Mouse (Mus musculus): ENCODE results near the gene Ccdc141. TPM values are rescaled to one million over a fixed set of nuclear protein-coding genes. Genes with fewer than 3 reads are reported as not detected.

The Ccdc141 gene
- polyA plus RNA-seq, 1 experiment from 2014 or later: 4.3 TPM

GRCm38 (mm10) chr2:77138879-77139278, 31.6 kb downstream of the Ccdc141 start:
- Histone ChIP-seq H3K4me3 (ENCODE audit: low read depth, low read length) (no peak overlapping the region), H3K9ac (ENCODE audit: low read length) (no peak overlapping the region), H3K4me2 (ENCODE audit: low read length) (no peak overlapping the region), H3K27me3 (replicated peaks; ENCODE audit: control insufficient read depth, insufficient read depth, low read length) (no peaks in the 10 kb centered on the region), H3K4me1 (ENCODE audit: control insufficient read depth, insufficient read depth, low read length) (no peaks in the 10 kb centered on the region), H3K36me3 (ENCODE audit: control insufficient read depth, insufficient read depth, low read length) (no peaks in the 10 kb centered on the region), H3K9me3 (replicated peaks; ENCODE audit: control insufficient read depth, low read length) (no peaks in the 10 kb centered on the region), H3K27ac (ENCODE audit: low read depth, low read length) (no peak overlapping the region)
- WGBS: 91% methylated on average over 6 of the region's 6 CpGs
- ATAC-seq (no peak), DNase-seq (ENCODE audit: low spot score) (no peak)

- Histone ChIP-seq H3K4me3 (ENCODE audit: low read depth, low read length) (no peak overlapping the region), H3K27ac (ENCODE audit: low read depth, low read length) (no peak overlapping the region), H3K4me2 (ENCODE audit: low read length) (no peak overlapping the region), H3K9ac (ENCODE audit: low read length) (no peak overlapping the region), H3K36me3 (ENCODE audit: control insufficient read depth, insufficient read depth, low read length) (no peaks in the 10 kb centered on the region), H3K27me3 (replicated peaks; ENCODE audit: control insufficient read depth, insufficient read depth, low read length) (no peaks in the 10 kb centered on the region), H3K4me1 (ENCODE audit: control insufficient read depth, insufficient read depth, low read length) (no peaks in the 10 kb centered on the region), H3K9me3 (replicated peaks; ENCODE audit: control insufficient read depth, low read length) (no peaks in the 10 kb centered on the region)
- ATAC-seq: no peak
- no peak for DNase-seq (ENCODE audit: low spot score)
- WGBS: 77% methylated on average over 1 of the region's 1 CpGs
Measured at GRCm38 (mm10) chr2:77134906-77135305, 35.5 kb downstream of the Ccdc141 start.

GRCm38 (mm10) chr2:77133407-77133806, 37.0 kb downstream of the Ccdc141 start:
- ATAC-seq: no peak
- H3K4me3 ChIP-seq (ENCODE audit: low read depth, low read length): no peak overlapping the region
- no peaks in the 10 kb centered on the region for H3K27me3 ChIP-seq (replicated peaks; ENCODE audit: control insufficient read depth, insufficient read depth, low read length)
- H3K27ac ChIP-seq (ENCODE audit: low read depth, low read length): no peak overlapping the region
- no peak overlapping the region for H3K4me2 ChIP-seq (ENCODE audit: low read length)
- no peaks in the 10 kb centered on the region for H3K4me1 ChIP-seq (ENCODE audit: control insufficient read depth, insufficient read depth, low read length)
- no peak overlapping the region for H3K9ac ChIP-seq (ENCODE audit: low read length)
- no peaks in the 10 kb centered on the region for H3K36me3 ChIP-seq (ENCODE audit: control insufficient read depth, insufficient read depth, low read length)
- DNase-seq (ENCODE audit: low spot score): no peak
- 95% methylated on average over 1 of the region's 1 CpGs for WGBS
- H3K9me3 ChIP-seq (replicated peaks; ENCODE audit: control insufficient read depth, low read length): no peaks in the 10 kb centered on the region

GRCm38 (mm10) chr2:77126939-77127338, 43.5 kb downstream of the Ccdc141 start:
- DNase-seq (ENCODE audit: low spot score) (peak; percentile 45), ATAC-seq (no peak)
- Histone ChIP-seq H3K4me2 (ENCODE audit: low read length) (no peak overlapping the region), H3K4me3 (ENCODE audit: low read depth, low read length) (no peak overlapping the region), H3K4me1 (ENCODE audit: control insufficient read depth, insufficient read depth, low read length) (no peaks in the 10 kb centered on the region), H3K27ac (ENCODE audit: low read depth, low read length) (no peak overlapping the region), H3K9me3 (replicated peaks; ENCODE audit: control insufficient read depth, low read length) (no peaks in the 10 kb centered on the region), H3K36me3 (ENCODE audit: control insufficient read depth, insufficient read depth, low read length) (no peaks in the 10 kb centered on the region), H3K9ac (ENCODE audit: low read length) (no peak overlapping the region), H3K27me3 (replicated peaks; ENCODE audit: control insufficient read depth, insufficient read depth, low read length) (no peaks in the 10 kb centered on the region)
- WGBS: 88% methylated on average over 1 of the region's 1 CpGs

GRCm38 (mm10) chr2:77118102-77118501, 52.3 kb downstream of the Ccdc141 start:
- Histone ChIP-seq H3K4me1 (ENCODE audit: control insufficient read depth, insufficient read depth, low read length) (peaks cover 7% of the 10 kb centered on the region), H3K4me2 (ENCODE audit: low read length) (no peak overlapping the region), H3K9ac (ENCODE audit: low read length) (no peak overlapping the region), H3K27ac (ENCODE audit: low read depth, low read length) (no peak overlapping the region), H3K27me3 (replicated peaks; ENCODE audit: control insufficient read depth, insufficient read depth, low read length) (no peaks in the 10 kb centered on the region), H3K36me3 (ENCODE audit: control insufficient read depth, insufficient read depth, low read length) (no peaks in the 10 kb centered on the region), H3K4me3 (ENCODE audit: low read depth, low read length) (no peak overlapping the region), H3K9me3 (replicated peaks; ENCODE audit: control insufficient read depth, low read length) (no peaks in the 10 kb centered on the region)
- 75% methylated on average over 6 of the region's 6 CpGs for WGBS
- no peak for DNase-seq (ENCODE audit: low spot score)
- no peak for ATAC-seq

- DNase-seq (ENCODE audit: low spot score): no peak
- H3K27ac ChIP-seq (ENCODE audit: low read depth, low read length): no peak overlapping the region
- no peak for ATAC-seq
- no peak overlapping the region for H3K9ac ChIP-seq (ENCODE audit: low read length)
- no peaks in the 10 kb centered on the region for H3K36me3 ChIP-seq (ENCODE audit: control insufficient read depth, insufficient read depth, low read length)
- no peaks in the 10 kb centered on the region for H3K9me3 ChIP-seq (replicated peaks; ENCODE audit: control insufficient read depth, low read length)
- H3K27me3 ChIP-seq (replicated peaks; ENCODE audit: control insufficient read depth, insufficient read depth, low read length): no peaks in the 10 kb centered on the region
- H3K4me3 ChIP-seq (ENCODE audit: low read depth, low read length): no peak overlapping the region
- peaks cover 5% of the 10 kb centered on the region for H3K4me1 ChIP-seq (ENCODE audit: control insufficient read depth, insufficient read depth, low read length)
- H3K4me2 ChIP-seq (ENCODE audit: low read length): no peak overlapping the region
- 62% methylated on average over 2 of the region's 2 CpGs for WGBS
Measured at GRCm38 (mm10) chr2:77114335-77114734, 56.1 kb downstream of the Ccdc141 start.

- Histone ChIP-seq H3K9ac (ENCODE audit: low read length) (no peak overlapping the region), H3K27ac (ENCODE audit: low read depth, low read length) (no peak overlapping the region), H3K9me3 (replicated peaks; ENCODE audit: control insufficient read depth, low read length) (no peaks in the 10 kb centered on the region), H3K27me3 (replicated peaks; ENCODE audit: control insufficient read depth, insufficient read depth, low read length) (no peaks in the 10 kb centered on the region), H3K4me2 (ENCODE audit: low read length) (no peak overlapping the region), H3K36me3 (ENCODE audit: control insufficient read depth, insufficient read depth, low read length) (no peaks in the 10 kb centered on the region), H3K4me3 (ENCODE audit: low read depth, low read length) (no peak overlapping the region), H3K4me1 (ENCODE audit: control insufficient read depth, insufficient read depth, low read length) (peaks cover 5% of the 10 kb centered on the region)
- ATAC-seq (no peak), DNase-seq (ENCODE audit: low spot score) (no peak)
- WGBS: 71% methylated on average over 8 of the region's 8 CpGs
Measured at GRCm38 (mm10) chr2:77113867-77114266, 56.6 kb downstream of the Ccdc141 start.

- Histone ChIP-seq H3K27ac (ENCODE audit: low read depth, low read length) (no peak overlapping the region), H3K36me3 (ENCODE audit: control insufficient read depth, insufficient read depth, low read length) (no peaks in the 10 kb centered on the region), H3K4me2 (ENCODE audit: low read length) (no peak overlapping the region), H3K9me3 (replicated peaks; ENCODE audit: control insufficient read depth, low read length) (no peaks in the 10 kb centered on the region), H3K27me3 (replicated peaks; ENCODE audit: control insufficient read depth, insufficient read depth, low read length) (no peaks in the 10 kb centered on the region), H3K4me3 (ENCODE audit: low read depth, low read length) (no peak overlapping the region), H3K4me1 (ENCODE audit: control insufficient read depth, insufficient read depth, low read length) (peaks cover 5% of the 10 kb centered on the region), H3K9ac (ENCODE audit: low read length) (no peak overlapping the region)
- DNase-seq (ENCODE audit: low spot score) (no peak), ATAC-seq (no peak)
- WGBS: 91% methylated on average over 5 of the region's 5 CpGs
Measured at GRCm38 (mm10) chr2:77113026-77113425, 57.4 kb downstream of the Ccdc141 start.

GRCm38 (mm10) chr2:77111095-77111494, 59.3 kb downstream of the Ccdc141 start:
- WGBS: 89% methylated on average over 2 of the region's 2 CpGs
- Histone ChIP-seq H3K9me3 (replicated peaks; ENCODE audit: control insufficient read depth, low read length) (no peaks in the 10 kb centered on the region), H3K4me3 (ENCODE audit: low read depth, low read length) (no peak overlapping the region), H3K36me3 (ENCODE audit: control insufficient read depth, insufficient read depth, low read length) (no peaks in the 10 kb centered on the region), H3K4me1 (ENCODE audit: control insufficient read depth, insufficient read depth, low read length) (peaks cover 5% of the 10 kb centered on the region), H3K9ac (ENCODE audit: low read length) (no peak overlapping the region), H3K27me3 (replicated peaks; ENCODE audit: control insufficient read depth, insufficient read depth, low read length) (no peaks in the 10 kb centered on the region), H3K4me2 (ENCODE audit: low read length) (no peak overlapping the region), H3K27ac (ENCODE audit: low read depth, low read length) (no peak overlapping the region)
- DNase-seq (ENCODE audit: low spot score) (no peak), ATAC-seq (no peak)
